Mouse (Mus musculus) small intestine, adult 2 months (tissue): Measurements from ENCODE around the gene Tmem258.

Source experiments
- CTCF ChIP-seq: fragments of 200-500 bp; IDR thresholded peaks from 2 replicates; pipeline ENCODE4 v1.5.1; 2012; ENCODE audit warnings: low read depth, mild to moderate bottlenecking, control low read depth, inconsistent platforms, low read length, moderate library complexity, mixed read lengths; ENCODE audit not compliant: insufficient replicate concordance, insufficient read length; ENCODE audit errors: extremely low read depth
- POLR2A ChIP-seq: fragments of 200-500 bp; IDR thresholded peaks from 2 replicates; pipeline ENCODE4 v1.6.1; 2012; ENCODE audit warnings: low read depth, mild to moderate bottlenecking, control low read depth, inconsistent platforms, low read length, moderate library complexity

DNA sequence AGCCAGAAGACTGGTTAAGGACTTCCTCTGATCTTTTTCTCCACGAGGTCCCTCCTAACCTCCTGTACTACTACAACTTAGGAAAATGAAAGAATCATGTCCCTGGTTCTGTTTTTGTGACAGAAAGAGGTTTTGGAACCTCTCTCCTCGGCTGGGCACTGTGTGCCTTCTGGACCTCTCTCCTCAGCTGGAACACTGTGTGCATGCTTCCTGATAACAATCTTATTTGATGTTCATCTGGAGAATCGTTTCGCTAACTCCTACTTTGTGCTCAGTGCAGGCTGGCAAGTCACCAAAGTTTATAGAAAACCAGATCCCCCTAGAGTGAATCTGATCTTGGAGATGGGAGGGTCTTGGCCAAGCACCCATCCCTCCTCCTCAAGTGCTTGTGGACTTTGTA, 36.7 kb upstream of the Tmem258 start:
- TF ChIP-seq CTCF (no peak), POLR2A (no peak)
